Mouse (Mus musculus) ES-E14 (cell line): ENCODE results near the gene Srpk2.

Experiments
- CHD2 ChIP-seq: IDR thresholded peaks from 2 replicates; pipeline ENCODE4 v1.6.1; 2014; ENCODE audit warnings: mild to moderate bottlenecking, low read depth, low read length, inconsistent platforms
- HCFC1 ChIP-seq: IDR thresholded peaks from 2 replicates; pipeline ENCODE4 v1.6.1; 2012; ENCODE audit warnings: low read length, inconsistent platforms, borderline replicate concordance; ENCODE audit not compliant: insufficient read depth
- MAFK ChIP-seq: IDR thresholded peaks from 2 replicates; pipeline ENCODE4 v1.6.1; 2014; ENCODE audit warnings: mild to moderate bottlenecking, low read depth, low read length, inconsistent platforms; ENCODE audit not compliant: insufficient read depth
- ZC3H11A ChIP-seq: IDR thresholded peaks from 2 replicates; pipeline ENCODE4 v1.6.1; 2012; ENCODE audit warnings: low read depth, mild to moderate bottlenecking, inconsistent platforms, low read length, borderline replicate concordance
- ZNF384 ChIP-seq: IDR thresholded peaks from 2 replicates; pipeline ENCODE4 v1.6.1; 2012; ENCODE audit warnings: low read depth, low read length, inconsistent platforms

GRCm38 (mm10) chr5:23513468-23513867, 170.9 kb downstream of the Srpk2 start:
- TF ChIP-seq ZC3H11A, result no peak
- TF ChIP-seq CHD2, result no peak
- TF ChIP-seq HCFC1, result no peak
- no peak for TF ChIP-seq ZNF384
- TF ChIP-seq MAFK, result no peak
